Mouse (Mus musculus) gastrocnemius, adult 2 months (tissue): ENCODE measurements at regions not wholly inside any gene's neighbourhood (a gene's known extent, or its start where the extent isn't known, plus 50 kb on each side); places are given as distances from the start of the nearest gene placed in this dataset.

Experiments
- DNase-seq: peaks from one replicate; pipeline ENCODE4 v3.0.0; 2022
- H3K27ac ChIP-seq: fragments of 200-600 bp; 2 replicates; pipeline ENCODE4 v1.8.1; 2022; ENCODE audit warnings: mild to moderate bottlenecking
- H3K4me3 ChIP-seq: fragments of 200-600 bp; 2 replicates; pipeline ENCODE4 v1.8.1; 2022; ENCODE audit warnings: mild to moderate bottlenecking, moderate library complexity
- CTCF ChIP-seq: fragments of 200-600 bp; IDR thresholded peaks from 2 replicates; pipeline ENCODE4 v1.8.1; 2022; ENCODE audit warnings: antibody characterized with exemption, mild to moderate bottlenecking, moderate library complexity
- intact Hi-C: fragments of 180-260 bp; cut with DNase I; formaldehyde crosslinking; loops from one replicate; pipeline ENCODE4 v1.15.1; 2025

DNA sequence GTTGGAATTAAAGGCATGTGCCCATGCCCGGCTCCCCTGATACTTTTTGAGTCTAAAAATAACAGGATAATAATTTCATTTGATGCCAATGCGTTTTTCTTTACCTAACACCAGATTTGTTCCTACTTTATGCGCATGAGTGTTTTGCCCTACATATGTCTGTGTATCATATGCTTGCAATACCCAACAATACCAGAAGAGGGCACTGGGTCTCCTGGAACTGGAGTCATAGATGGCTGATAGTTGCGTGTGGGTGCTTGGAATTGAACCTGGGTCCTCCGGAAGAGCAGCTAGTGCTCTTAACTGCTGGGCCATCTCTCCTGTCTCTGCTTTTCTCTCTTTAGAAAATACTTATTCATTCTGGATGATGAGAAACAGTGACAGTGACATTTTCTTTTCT, 67.3 kb upstream of the Rgs6 start:
- TF ChIP-seq CTCF, result peak; percentile 30
- Histone ChIP-seq H3K4me3 (no peak overlapping the region), H3K27ac (no peak overlapping the region)
- intact Hi-C loops, result no loop called here
- no peak for DNase-seq

DNA sequence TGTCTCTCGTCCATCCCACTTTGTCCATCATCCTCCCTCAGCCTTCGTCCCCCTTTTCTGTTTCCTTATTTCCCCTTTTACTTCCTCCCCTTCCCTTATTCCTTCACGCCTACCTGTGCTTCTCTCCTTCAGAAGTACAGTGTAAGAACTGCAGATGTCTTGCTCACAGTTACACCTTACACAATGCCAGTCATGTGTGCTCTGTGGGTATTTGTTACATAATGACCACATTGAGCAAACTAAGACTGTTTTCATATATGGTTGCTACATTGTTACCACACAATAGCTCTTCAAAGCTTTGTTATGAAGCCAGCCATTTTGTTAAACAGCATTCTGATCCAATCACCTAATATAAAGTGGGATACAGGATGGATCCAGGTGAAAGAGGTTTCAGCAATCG, 63.1 kb upstream of the Rgs6 start:
- DNase-seq, result no peak
- Histone ChIP-seq H3K4me3 (no peak overlapping the region), H3K27ac (no peak overlapping the region)
- no peak for TF ChIP-seq CTCF
- intact Hi-C loops, result no loop called here
